Mouse (Mus musculus) limb, embryonic 13.5 days (tissue): Measurements from ENCODE around the gene Gm21988. TPM values are rescaled to one million over a fixed set of nuclear protein-coding genes. Genes with fewer than 3 reads are reported as not detected.
A peak's percentile ranks its signal among the peaks of the same experiment; 100 is the strongest.

ENCODE experiments used
- ATAC-seq: fragments of 200-750 bp; cut with Nextera tagmentation; 2 replicates; pipeline ENCODE4 v1.8.0; 2017; ENCODE audit warnings: low read depth, moderate number of reproducible peaks, moderate TSS enrichment; ENCODE audit not compliant: low FRiP score
- H3K27ac ChIP-seq: fragments of 300-500 bp; sonication (generic); 2 replicates; pipeline ENCODE4 v1.5.1; 2015; ENCODE audit warnings: inconsistent platforms, mild to moderate bottlenecking, moderate library complexity
- H3K27me3 ChIP-seq: fragments of 300-500 bp; sonication (generic); 2 replicates; pipeline ENCODE4 v1.6.1; 2015; ENCODE audit warnings: mild to moderate bottlenecking, inconsistent platforms
- H3K36me3 ChIP-seq: fragments of 300-500 bp; sonication (generic); 2 replicates; pipeline ENCODE4 v1.6.1; 2015; ENCODE audit warnings: inconsistent platforms, mild to moderate bottlenecking, moderate library complexity
- H3K4me1 ChIP-seq: fragments of 300-500 bp; sonication (generic); 2 replicates; pipeline ENCODE4 v1.6.1; 2015; ENCODE audit warnings: inconsistent platforms
- H3K4me2 ChIP-seq: fragments of 300-500 bp; sonication (generic); replicated peaks from 2 replicates; pipeline ENCODE4 v1.6.1; 2015; ENCODE audit warnings: inconsistent platforms, mild to moderate bottlenecking, moderate library complexity
- H3K4me3 ChIP-seq: fragments of 300-500 bp; sonication (generic); 2 replicates; pipeline ENCODE4 v1.5.1; 2015; ENCODE audit warnings: moderate library complexity, mild to moderate bottlenecking, inconsistent platforms
- H3K9ac ChIP-seq: fragments of 300-500 bp; sonication (generic); 2 replicates; pipeline ENCODE4 v1.6.1; 2015; ENCODE audit warnings: mild to moderate bottlenecking, inconsistent platforms
- H3K9me3 ChIP-seq: fragments of 300-500 bp; sonication (generic); 2 replicates; pipeline ENCODE4 v1.6.1; 2016; ENCODE audit warnings: inconsistent platforms
- WGBS: fragments of 180-500 bp; shearing (Covaris S2); methylation state at CpG from one replicate; pipeline ENCODE4 v1.1.7; 2015; 5-methylcytosine and 5-hydroxymethylcytosine counted together
- polyA plus RNA-seq: library from polyadenylated mRNA; unstranded; fragments of >200 nt; fragmentation: Nextera tagmentation; extraction: Ambion mirVana; gene quantifications from 2 replicates; pipeline ENCODE4 v1.2.1, GENCODE M21; 2015

Gm21988 gene
- polyA plus RNA-seq, 1 experiment from 2014 or later, result 12.1 TPM

GRCm38 (mm10) chr11:70213736-70214135 lies 25.9 kb downstream of the Gm21988 start:
- no peaks in the 10 kb centered on the region for H3K9me3 ChIP-seq
- no peak overlapping the region for H3K27ac ChIP-seq
- H3K4me2 ChIP-seq, result peak overlapping the region; percentile 71
- no peak for ATAC-seq
- H3K27me3 ChIP-seq, result peaks cover 64% of the 10 kb centered on the region
- H3K9ac ChIP-seq, result peak overlapping the region; percentile 62
- peaks cover 26% of the 10 kb centered on the region for H3K4me1 ChIP-seq
- no peaks in the 10 kb centered on the region for H3K36me3 ChIP-seq
- 8% methylated on average over 26 of the region's 26 CpGs for WGBS
- H3K4me3 ChIP-seq, result peak overlapping the region; percentile 41

DNA sequence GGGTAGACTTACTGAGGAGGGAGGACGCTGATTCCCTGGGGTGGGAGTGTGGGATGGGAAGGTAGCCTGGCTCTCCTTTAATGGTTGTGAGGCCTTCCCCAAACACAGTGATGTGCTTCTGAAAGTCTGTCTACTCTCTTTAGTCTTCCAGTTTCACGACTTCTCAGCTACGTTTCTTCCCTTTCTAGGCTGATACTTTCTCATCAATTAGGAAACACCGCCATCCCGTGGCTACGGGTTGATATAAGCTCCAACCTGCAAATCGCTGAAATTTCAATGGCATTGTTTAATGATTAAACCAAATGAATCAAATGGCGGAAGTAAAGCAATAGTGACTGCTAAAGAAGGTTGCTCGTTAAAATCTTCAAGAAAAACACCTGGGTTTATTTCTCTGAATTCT lies 26.7 kb downstream of the Gm21988 start:
- no peak for ATAC-seq
- H3K4me1 ChIP-seq, result peaks cover 24% of the 10 kb centered on the region
- H3K9me3 ChIP-seq, result no peaks in the 10 kb centered on the region
- H3K9ac ChIP-seq, result no peak overlapping the region
- no peak overlapping the region for H3K4me3 ChIP-seq
- WGBS, result 10% methylated on average over 9 of the region's 9 CpGs
- H3K27ac ChIP-seq, result no peak overlapping the region
- H3K4me2 ChIP-seq, result no peak overlapping the region
- H3K27me3 ChIP-seq, result peaks cover 64% of the 10 kb centered on the region
- no peaks in the 10 kb centered on the region for H3K36me3 ChIP-seq

- Histone ChIP-seq H3K27ac (no peak within 1 kb of the TSS), H3K9ac (no peak within 1 kb of the TSS), H3K4me2 (peak within 1 kb of the TSS; percentile 71), H3K36me3 (no peaks in the 10 kb centered on the region), H3K4me1 (peaks cover 24% of the 10 kb centered on the region), H3K27me3 (peaks cover 61% of the 10 kb centered on the region), H3K4me3 (peak within 1 kb of the TSS; percentile 41), H3K9me3 (no peaks in the 10 kb centered on the region)
- no peak for ATAC-seq
- WGBS, result 61% methylated on average over 6 of the region's 6 CpGs
Observed at GRCm38 (mm10) chr11:70212423-70212822, 27.2 kb downstream of the Gm21988 start, which contains the start of gene Slc16a11. TSS of gene Slc16a11 (plus strand) at chr11:70212752.

DNA sequence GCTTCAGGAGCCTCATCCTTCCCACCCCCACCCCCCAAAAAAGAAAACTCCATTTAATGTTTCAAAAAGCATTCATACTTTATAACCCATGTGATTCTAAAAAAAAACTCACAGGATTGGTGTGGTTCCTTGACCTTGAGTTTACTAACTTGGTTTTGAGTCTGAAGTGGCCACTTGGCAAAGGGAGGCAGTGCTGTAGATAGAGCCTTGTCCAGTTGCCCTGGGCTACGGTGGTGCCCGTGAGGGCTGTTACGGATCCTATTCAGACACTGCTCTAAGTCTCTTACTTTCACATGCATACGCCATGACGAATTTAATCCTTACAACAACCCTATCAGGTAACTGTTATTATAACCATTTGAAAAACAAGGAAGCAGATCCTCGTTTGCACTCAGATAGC lies 27.7 kb downstream of the Gm21988 start:
- no peak overlapping the region for H3K4me3 ChIP-seq
- H3K9ac ChIP-seq, result no peak overlapping the region
- no peaks in the 10 kb centered on the region for H3K9me3 ChIP-seq
- H3K27me3 ChIP-seq, result peaks cover 56% of the 10 kb centered on the region
- 80% methylated on average over 6 of the region's 6 CpGs for WGBS
- peaks cover 24% of the 10 kb centered on the region for H3K4me1 ChIP-seq
- no peaks in the 10 kb centered on the region for H3K36me3 ChIP-seq
- no peak overlapping the region for H3K4me2 ChIP-seq
- ATAC-seq, result no peak
- H3K27ac ChIP-seq, result no peak overlapping the region

GRCm38 (mm10) chr11:70210681-70211080 lies 28.9 kb downstream of the Gm21988 start:
- Histone ChIP-seq H3K4me1 (peaks cover 23% of the 10 kb centered on the region), H3K4me3 (no peak overlapping the region), H3K9ac (no peak overlapping the region), H3K27me3 (peaks cover 43% of the 10 kb centered on the region), H3K9me3 (no peaks in the 10 kb centered on the region), H3K36me3 (no peaks in the 10 kb centered on the region), H3K27ac (no peak overlapping the region), H3K4me2 (no peak overlapping the region)
- ATAC-seq, result no peak
- WGBS, result 84% methylated on average over 2 of the region's 2 CpGs

GRCm38 (mm10) chr11:70208778-70209388 lies 30.7 kb downstream of the Gm21988 start:
- no peak overlapping the region for H3K9ac ChIP-seq
- no peak overlapping the region for H3K27ac ChIP-seq
- 67% methylated on average over 5 of the region's 5 CpGs for WGBS
- H3K9me3 ChIP-seq, result no peaks in the 10 kb centered on the region
- H3K4me1 ChIP-seq, result peaks cover 5% of the 10 kb centered on the region
- no peak overlapping the region for H3K4me3 ChIP-seq
- no peak for ATAC-seq
- H3K27me3 ChIP-seq, result peaks cover 25% of the 10 kb centered on the region
- H3K4me2 ChIP-seq, result no peak overlapping the region
- H3K36me3 ChIP-seq, result no peaks in the 10 kb centered on the region

GRCm38 (mm10) chr11:70207283-70207682 lies 32.3 kb downstream of the Gm21988 start:
- Histone ChIP-seq H3K36me3 (no peaks in the 10 kb centered on the region), H3K4me1 (no peaks in the 10 kb centered on the region), H3K27ac (no peak overlapping the region), H3K9me3 (no peaks in the 10 kb centered on the region), H3K4me3 (no peak overlapping the region), H3K27me3 (peaks cover 11% of the 10 kb centered on the region), H3K9ac (no peak overlapping the region), H3K4me2 (no peak overlapping the region)
- 80% methylated on average over 7 of the region's 7 CpGs for WGBS
- ATAC-seq, result no peak

- Histone ChIP-seq H3K27me3 (0 out of 2 replicates have a peak, but pooled peaks cover 7% of the 10 kb centered on the region), H3K36me3 (no peaks in the 10 kb centered on the region), H3K27ac (no peak overlapping the region), H3K9me3 (no peaks in the 10 kb centered on the region), H3K9ac (no peak overlapping the region), H3K4me2 (no peak overlapping the region), H3K4me1 (no peaks in the 10 kb centered on the region), H3K4me3 (no peak overlapping the region)
- no peak for ATAC-seq
- WGBS, result 88% methylated on average over 2 of the region's 2 CpGs
Observed at GRCm38 (mm10) chr11:70206801-70207200, 32.8 kb downstream of the Gm21988 start.

DNA sequence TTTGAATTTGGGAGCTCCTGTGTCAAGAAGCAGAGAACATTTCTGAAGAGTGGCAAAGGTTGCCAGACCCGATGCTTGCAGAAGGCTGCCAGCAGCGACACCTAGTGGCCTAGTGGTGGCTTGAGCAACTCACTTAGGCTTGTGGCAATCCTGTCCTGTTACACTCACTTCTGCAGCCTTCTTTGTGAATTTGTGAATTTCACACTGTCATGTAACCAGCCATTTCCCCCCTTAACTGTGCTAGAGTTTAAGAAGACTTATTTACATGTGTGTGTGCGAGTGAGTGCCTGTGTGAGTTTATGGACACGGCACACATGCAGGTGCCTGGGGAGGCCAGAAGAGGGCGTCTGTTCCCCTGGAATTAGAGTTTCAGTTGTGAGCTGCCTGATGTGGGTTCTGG lies 37.9 kb downstream of the Gm21988 start:
- no peak overlapping the region for H3K27ac ChIP-seq
- H3K4me1 ChIP-seq, result no peaks in the 10 kb centered on the region
- no peak overlapping the region for H3K9ac ChIP-seq
- H3K4me3 ChIP-seq, result no peak overlapping the region
- no peak for ATAC-seq
- no peaks in the 10 kb centered on the region for H3K9me3 ChIP-seq
- H3K4me2 ChIP-seq, result no peak overlapping the region
- WGBS, result 35% methylated on average over 5 of the region's 5 CpGs
- H3K27me3 ChIP-seq, result no peaks in the 10 kb centered on the region
- no peaks in the 10 kb centered on the region for H3K36me3 ChIP-seq

DNA sequence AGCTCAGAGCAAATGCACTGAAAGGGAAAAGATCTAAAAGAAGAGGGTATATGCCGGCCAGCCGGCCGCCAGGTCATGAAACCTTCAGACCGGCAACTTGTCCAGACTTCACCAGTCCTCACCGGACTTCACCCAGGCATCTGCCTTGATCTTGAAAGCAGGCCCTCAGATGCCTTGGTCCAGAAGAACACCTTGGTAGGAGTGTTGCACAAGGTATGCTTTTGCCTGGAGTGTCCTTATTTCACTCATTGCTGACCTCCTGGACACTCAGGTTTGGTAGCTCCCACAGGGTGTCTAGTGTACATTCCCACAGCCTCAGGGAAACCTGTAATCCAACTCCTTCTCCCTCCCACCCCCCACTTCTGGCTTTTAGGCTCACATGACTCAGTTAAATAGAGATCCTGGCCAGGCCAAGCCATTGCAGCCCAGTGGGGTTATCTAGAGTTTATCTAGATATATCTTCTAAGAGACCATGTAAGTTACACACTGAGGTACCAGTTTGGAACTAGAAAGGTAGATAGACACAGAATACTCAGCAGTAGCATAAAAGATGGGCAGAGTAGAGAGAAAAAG lies 39.5 kb downstream of the Gm21988 start:
- Histone ChIP-seq H3K4me1 (no peaks in the 10 kb centered on the region), H3K9me3 (0 out of 2 replicates have a peak, but pooled peaks cover 5% of the 10 kb centered on the region), H3K9ac (0 out of 2 replicates have a peak overlapping the region, but pooled peaks have one; percentile 26), H3K27me3 (no peaks in the 10 kb centered on the region), H3K36me3 (no peaks in the 10 kb centered on the region), H3K4me3 (no peak overlapping the region), H3K27ac (no peak overlapping the region), H3K4me2 (no peak overlapping the region)
- ATAC-seq, result no peak
- WGBS, result 84% methylated on average over 5 of the region's 5 CpGs

GRCm38 (mm10) chr11:70199107-70199506 lies 40.5 kb downstream of the Gm21988 start:
- Histone ChIP-seq H3K9ac (no peak overlapping the region), H3K4me1 (no peaks in the 10 kb centered on the region), H3K27me3 (no peaks in the 10 kb centered on the region), H3K9me3 (0 out of 2 replicates have a peak, but pooled peaks cover 5% of the 10 kb centered on the region), H3K4me2 (no peak overlapping the region), H3K4me3 (no peak overlapping the region), H3K27ac (no peak overlapping the region), H3K36me3 (no peaks in the 10 kb centered on the region)
- ATAC-seq, result no peak
- 80% methylated on average over 8 of the region's 8 CpGs for WGBS

- peaks cover 6% of the 10 kb centered on the region; the same call in 1 of the 2 replicates for H3K4me1 ChIP-seq
- no peak overlapping the region for H3K9ac ChIP-seq
- H3K9me3 ChIP-seq, result 0 out of 2 replicates have a peak, but pooled peaks cover 5% of the 10 kb centered on the region
- H3K36me3 ChIP-seq, result no peaks in the 10 kb centered on the region
- no peak for ATAC-seq
- H3K27me3 ChIP-seq, result no peaks in the 10 kb centered on the region
- no peak overlapping the region for H3K4me3 ChIP-seq
- H3K27ac ChIP-seq, result no peak overlapping the region
- no peak overlapping the region for H3K4me2 ChIP-seq
- WGBS, result 86% methylated on average over 3 of the region's 3 CpGs
Observed at GRCm38 (mm10) chr11:70198332-70198731, 41.3 kb downstream of the Gm21988 start.
